Mouse (Mus musculus): ENCODE measurements around the gene Snx29. TPM values are rescaled to one million over a fixed set of nuclear protein-coding genes. Genes with fewer than 3 reads are reported as not detected.

Snx29 gene
- total RNA-seq, 2 experiments from 2014 or later: 5.3 to 6.6 TPM

DNA sequence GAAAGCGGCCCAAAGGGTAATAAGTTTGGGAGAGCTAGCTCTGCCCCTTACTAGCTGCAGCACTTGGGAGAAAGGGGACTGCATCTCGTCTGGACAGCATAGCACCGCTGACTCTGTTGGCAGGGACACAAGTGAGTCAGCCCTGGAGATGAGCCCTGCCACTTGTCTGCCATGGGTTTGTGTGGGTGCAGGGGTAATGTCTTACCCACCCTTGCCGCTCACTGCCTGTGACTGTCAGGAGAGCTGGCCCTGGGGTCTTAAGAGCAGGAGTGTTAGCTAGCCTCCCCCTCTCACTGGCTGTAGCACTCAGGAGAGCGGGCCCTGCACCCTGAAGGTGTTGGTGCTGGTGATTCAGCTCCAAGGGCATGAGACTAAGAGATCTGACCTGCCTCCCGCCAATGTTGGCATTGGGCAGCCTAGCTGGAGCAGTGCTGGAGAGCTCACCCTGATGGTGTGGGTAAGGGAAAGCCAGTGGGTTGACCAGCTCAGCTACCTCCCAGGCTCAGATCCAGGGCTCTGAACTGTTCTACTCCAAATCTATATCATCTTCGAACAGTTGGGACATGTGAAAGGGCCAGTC lies 479.3 kb downstream of the Snx29 start:
- ATAC-seq (replicated peaks; ENCODE audit: poor library complexity): no peak

Other genes starting within 250 kb of the Snx29 start
- 50.0 and 55.9 TPM in 2 replicates for gene Txndc11, start 188.3 kb upstream of the Snx29 start, total RNA-seq (2015)
- gene Txndc11, start 188.3 kb upstream of the Snx29 start, total RNA-seq (2017): 36.1 and 39.0 TPM in 2 replicates
- gene Zc3h7a, start 146.5 kb upstream of the Snx29 start, total RNA-seq (2015): 156 and 188 TPM in 2 replicates
- gene Zc3h7a, start 146.5 kb upstream of the Snx29 start, total RNA-seq (2017): 214 and 269 TPM in 2 replicates
- 297 and 301 TPM in 2 replicates for gene Rsl1d1, start 119.6 kb upstream of the Snx29 start, total RNA-seq (2015)
- 270 and 301 TPM in 2 replicates for gene Rsl1d1, start 119.6 kb upstream of the Snx29 start, total RNA-seq (2017)
- 652 and 687 TPM in 2 replicates for gene Gspt1, start 68.6 kb upstream of the Snx29 start, total RNA-seq (2015)
- 154 and 166 TPM in 2 replicates for gene Gspt1, start 68.6 kb upstream of the Snx29 start, total RNA-seq (2017)
- gene Tnfrsf17, start 9.1 kb upstream of the Snx29 start, total RNA-seq (2015): not detected in 2 replicates
- not detected in 2 replicates for gene Tnfrsf17, start 9.1 kb upstream of the Snx29 start, total RNA-seq (2017)